ENCODE assay signal across 8 mouse cellular contexts in genomic region chr10:75589129-75589528, GRCm38 (mm10). TPM values are rescaled to one million over a fixed set of nuclear protein-coding genes. Genes with fewer than 3 reads are reported as not detected.
DNase-seq lines count a peak whose midpoint lies in the region; ATAC-seq and TF ChIP-seq lines count a peak whose summit lies in the region.

Gene Ggt5 (plus strand): TSS chr10:75589340.

- DNase-seq in left cerebral cortex, postnatal 14 days (ENCODE audit: low spot score in 2 of 2), result peak; percentile 25 to 40
- DNase-seq in left cerebral cortex, adult 9 months (ENCODE audit: low spot score in 2 of 2), result no peak
- DNase-seq in heart, adult 18-20 months, result peak; percentile 79 to 81
- DNase-seq in lung, embryonic 14.5 days, result peak; percentile 93
- peak; percentile 77 for DNase-seq in testis, postnatal 10 days (ENCODE audit: low spot score)
- DNase-seq in frontal cortex, postnatal 36 days (ENCODE audit: low spot score in 2 of 2), result no peak

- intact Hi-C loops in left cerebral cortex, postnatal 14 days (cut with DNase I), result loop anchor here (5.0 to 10.0 kb wide), 3 partner anchors 116 to 363 kb away; partner anchors contain the start of gene Gm5134

- no peak for TF ChIP-seq CTCF in bone marrow macrophage, adult 2 months (IDR thresholded peaks at IDR 0.05; ENCODE audit: low read depth, low read length)
- TF ChIP-seq CTCF in intestine, postnatal 0 days (IDR thresholded peaks at IDR 0.05; ENCODE audit: low read depth), result no peak
- peak; percentile 22; the same call in 1 of the 2 replicates for TF ChIP-seq CTCF in lung, embryonic 14.5 days (IDR thresholded peaks at IDR 0.05; ENCODE audit: low read depth)

- peak within 1 kb of the TSS; percentile 31; the same call in 1 of the 2 replicates for H3K9ac ChIP-seq in intestine, postnatal 0 days (ENCODE audit: low read depth, low read length)
- H3K9ac ChIP-seq in lung, embryonic 14.5 days, result peak within 1 kb of the TSS; percentile 38

- H3K4me3 ChIP-seq in bone marrow macrophage, adult 2 months (ENCODE audit: insufficient read depth, low read length), result peak within 1 kb of the TSS; percentile 6; the same call in 1 of the 2 replicates
- H3K4me3 ChIP-seq in intestine, postnatal 0 days (ENCODE audit: low read depth, low read length), result peak within 1 kb of the TSS; percentile 31
- H3K4me3 ChIP-seq in lung, embryonic 14.5 days (ENCODE audit: low read depth, low read length), result peak within 1 kb of the TSS; percentile 8; the same call in 1 of the 2 replicates

- 29% methylated on average over 5 of the region's 5 CpGs for WGBS in intestine, postnatal 0 days
- 8% methylated on average over 5 of the region's 5 CpGs for WGBS in lung, embryonic 14.5 days

- no peaks in the 10 kb centered on the region; the same call in 1 of the 2 replicates for H3K36me3 ChIP-seq in intestine, postnatal 0 days (ENCODE audit: control insufficient read depth, insufficient read depth)
- no peaks in the 10 kb centered on the region for H3K36me3 ChIP-seq in lung, embryonic 14.5 days (ENCODE audit: insufficient read depth)

- no peak for TF ChIP-seq POLR2A in bone marrow macrophage, adult 2 months (IDR thresholded peaks at IDR 0.05; ENCODE audit: borderline replicate concordance, low read depth, low read length)

- peaks cover 38% of the 10 kb centered on the region for H3K4me1 ChIP-seq in bone marrow macrophage, adult 2 months (ENCODE audit: control insufficient read depth, insufficient read depth, low read length)
- no peaks in the 10 kb centered on the region; the same call in 1 of the 2 replicates for H3K4me1 ChIP-seq in intestine, postnatal 0 days (replicated peaks; ENCODE audit: control insufficient read depth, insufficient read depth, low read length)
- peaks cover 10% of the 10 kb centered on the region; the same call in 1 of the 2 replicates for H3K4me1 ChIP-seq in lung, embryonic 14.5 days (ENCODE audit: insufficient read depth)

- no peaks in the 10 kb centered on the region for H3K27me3 ChIP-seq in intestine, postnatal 0 days (replicated peaks; ENCODE audit: control insufficient read depth, insufficient read depth, low read length)
- peaks cover 7% of the 10 kb centered on the region; the same call in 1 of the 2 replicates for H3K27me3 ChIP-seq in lung, embryonic 14.5 days (ENCODE audit: insufficient read depth, low read length)

- H3K4me2 ChIP-seq in intestine, postnatal 0 days (replicated peaks; ENCODE audit: low read depth), result peak within 1 kb of the TSS; percentile 57
- H3K4me2 ChIP-seq in lung, embryonic 14.5 days, result peak within 1 kb of the TSS; percentile 48

- peak within 1 kb of the TSS; percentile 18; the same call in 1 of the 2 replicates for H3K27ac ChIP-seq in bone marrow macrophage, adult 2 months (ENCODE audit: insufficient read depth, low read depth, low read length)
- H3K27ac ChIP-seq in intestine, postnatal 0 days (ENCODE audit: low read depth, low read length), result peak within 1 kb of the TSS; percentile 68
- H3K27ac ChIP-seq in lung, embryonic 14.5 days (ENCODE audit: low read depth), result peak within 1 kb of the TSS; percentile 54; the same call in 1 of the 2 replicates

- no peaks in the 10 kb centered on the region for H3K9me3 ChIP-seq in intestine, postnatal 0 days (ENCODE audit: control insufficient read depth)
- no peaks in the 10 kb centered on the region for H3K9me3 ChIP-seq in lung, embryonic 14.5 days (ENCODE audit: low read depth, low read length)

- no peak for ATAC-seq in intestine, postnatal 0 days
- peak; percentile 66 for ATAC-seq in lung, embryonic 14.5 days (ENCODE audit: insufficient read depth)

RNA-seq across cellular contexts. Expression of gene Ggt5, which starts in this region (rescaled TPM):
- total RNA-seq in left cerebral cortex, postnatal 14 days (2021), result 1 to 10 TPM; 4.4 to 4.5 TPM
- 8.4 and 11.6 TPM in 2 replicates for polyA plus RNA-seq in bone marrow macrophage, adult 2 months (2012; ENCODE audit: insufficient read depth, insufficient read length, missing spikeins)
- total RNA-seq in heart, adult 18-20 months (2021), result 1 to 10 TPM; 4.2 to 4.7 TPM
- polyA plus RNA-seq in intestine, postnatal 0 days (2015; fragmentation: Nextera tagmentation; extraction: Ambion mirVana), result 4.0 and 4.9 TPM in 2 replicates
- 0.43 and 0.71 TPM in 2 replicates for polyA plus RNA-seq in lung, embryonic 14.5 days (2014; fragmentation: Nextera tagmentation; extraction: Ambion mirVana)

Comparison
In these comparisons a context has a peak if more than half of its experiments do, and no peak if none do; other contexts are left out.
1. DNase-seq: peak in left cerebral cortex, postnatal 14 days (2 of 2), heart, adult 18-20 months (2 of 2) and testis, postnatal 10 days (single experiment); none in left cerebral cortex, adult 9 months (0 of 2) and frontal cortex, postnatal 36 days (0 of 2).
2. Peak in DNase-seq, ATAC-seq, H3K4me3 ChIP-seq, H3K27ac ChIP-seq, H3K9ac ChIP-seq and H3K4me2 ChIP-seq in lung, embryonic 14.5 days; RNA of the gene not detected or under 1 TPM.
3. H3K27ac ChIP-seq: peak in every context shown above with its lines; median percentile 68 in intestine, postnatal 0 days; 54 in lung, embryonic 14.5 days; 18 in bone marrow macrophage, adult 2 months.
4. Peak in every context shown above with its lines, with median percentiles within 50 percentile points of each other: H3K4me3 ChIP-seq.